Comparison of ENCODE assay signal across 16 mouse cellular contexts in genomic region chr3:146426489-146426888, GRCm38 (mm10). TPM values are rescaled to one million over a fixed set of nuclear protein-coding genes. Genes with fewer than 3 reads are reported as not detected.
A peak's percentile ranks its signal among the peaks of the same experiment; 100 is the strongest.
DNase-seq lines count a peak whose midpoint lies in the region; ATAC-seq and TF ChIP-seq lines count a peak whose summit lies in the region.
"Had no signal": no experiment of that assay in that cellular context is flagged by ENCODE, and none has a peak within 500 bp of the region (broad histone marks: within the 10 kb centered on the region; RNA-seq: fewer than 3 reads in every experiment).

No protein-coding gene starts in this region.

- H3K27me3 ChIP-seq in intestine, postnatal 0 days (replicated peaks; ENCODE audit: control insufficient read depth, insufficient read depth, low read length): no peaks in the 10 kb centered on the region
- H3K27me3 ChIP-seq in intestine, embryonic 15.5 days (replicated peaks): no peaks in the 10 kb centered on the region
- H3K27me3 ChIP-seq in E14TG2a.4 (ENCODE audit: insufficient read depth, low read length): no peaks in the 10 kb centered on the region
- no peaks in the 10 kb centered on the region for H3K27me3 ChIP-seq in forebrain, embryonic 14.5 days (replicated peaks; ENCODE audit: control insufficient read depth, insufficient read depth, low read length)
- no peaks in the 10 kb centered on the region for H3K27me3 ChIP-seq in hindbrain, postnatal 0 days (ENCODE audit: insufficient read depth, low read length)
- no peaks in the 10 kb centered on the region for H3K27me3 ChIP-seq in kidney, embryonic 15.5 days

- H3K27ac ChIP-seq in intestine, postnatal 0 days (ENCODE audit: low read depth, low read length): no peak overlapping the region
- no peak overlapping the region for H3K27ac ChIP-seq in intestine, embryonic 15.5 days
- no peak overlapping the region for H3K27ac ChIP-seq in forebrain, embryonic 14.5 days (ENCODE audit: low read depth, low read length)
- H3K27ac ChIP-seq in hindbrain, postnatal 0 days: no peak overlapping the region
- H3K27ac ChIP-seq in layer of hippocampus, adult 2 months: no peak overlapping the region
- no peak overlapping the region for H3K27ac ChIP-seq in kidney, embryonic 15.5 days
- H3K27ac ChIP-seq: macrophage; stomach, postnatal 0 days had no signal

- H3K36me3 ChIP-seq in intestine, postnatal 0 days (ENCODE audit: control insufficient read depth, insufficient read depth): peaks cover 59% of the 10 kb centered on the region
- peaks cover 19% of the 10 kb centered on the region for H3K36me3 ChIP-seq in intestine, embryonic 15.5 days
- H3K36me3 ChIP-seq in E14TG2a.4 (ENCODE audit: insufficient read depth, low read length): peaks cover 73% of the 10 kb centered on the region
- peaks cover 69% of the 10 kb centered on the region for H3K36me3 ChIP-seq in forebrain, embryonic 14.5 days (ENCODE audit: control insufficient read depth, insufficient read depth, low read length)
- peaks cover 23% of the 10 kb centered on the region for H3K36me3 ChIP-seq in hindbrain, postnatal 0 days (ENCODE audit: insufficient read depth, low read length)
- H3K36me3 ChIP-seq in kidney, embryonic 15.5 days: peaks cover 76% of the 10 kb centered on the region

- no peak for TF ChIP-seq CTCF in intestine, postnatal 0 days (IDR thresholded peaks at IDR 0.05; ENCODE audit: low read depth)
- TF ChIP-seq CTCF in E14TG2a.4 (conservative IDR thresholded peaks at IDR 0.05; ENCODE audit: low read length): no peak
- no peak for TF ChIP-seq CTCF in hindbrain, postnatal 0 days (IDR thresholded peaks at IDR 0.05; ENCODE audit: low read depth)
- TF ChIP-seq CTCF in layer of hippocampus, adult 2 months (conservative IDR thresholded peaks at IDR 0.05): no peak

- WGBS in intestine, postnatal 0 days: 79% methylated on average over 8 of the region's 8 CpGs
- 83% methylated on average over 8 of the region's 8 CpGs for WGBS in intestine, embryonic 15.5 days
- 67% methylated on average over 8 of the region's 8 CpGs for WGBS in forebrain, embryonic 14.5 days
- WGBS in hindbrain, postnatal 0 days: 64% methylated on average over 8 of the region's 8 CpGs
- WGBS in kidney, embryonic 15.5 days: 91% methylated on average over 8 of the region's 8 CpGs

- DNase-seq in forebrain, embryonic 14.5 days (ENCODE audit: low spot score): peak; percentile 47
- peak; percentile 43 for DNase-seq in hindbrain, postnatal 0 days (ENCODE audit: low spot score)
- no peak for DNase-seq in layer of hippocampus, adult 2 months (ENCODE audit: low spot score in 2 of 2)
- no peak for DNase-seq in gastrocnemius, adult 18-20 months (ENCODE audit: low spot score)
- DNase-seq: cerebellum, adult 11-12 months; gastrocnemius, postnatal 36 days; left cerebral cortex, postnatal 4 days; lung, adult 2 months; thymus, postnatal 14 days had no signal

- no peak overlapping the region for H3K4me3 ChIP-seq in intestine, postnatal 0 days (ENCODE audit: low read depth, low read length)
- H3K4me3 ChIP-seq in intestine, embryonic 15.5 days (replicated peaks): no peak overlapping the region
- H3K4me3 ChIP-seq in E14TG2a.4 (replicated peaks; ENCODE audit: low read length): peak overlapping the region; percentile 35; the same call in 1 of the 2 replicates
- no peak overlapping the region for H3K4me3 ChIP-seq in forebrain, embryonic 14.5 days (ENCODE audit: low read depth, low read length)
- no peak overlapping the region for H3K4me3 ChIP-seq in hindbrain, postnatal 0 days (ENCODE audit: low read length)
- H3K4me3 ChIP-seq in layer of hippocampus, adult 2 months: no peak overlapping the region
- no peak overlapping the region for H3K4me3 ChIP-seq in kidney, embryonic 15.5 days (replicated peaks)
- H3K4me3 ChIP-seq: erythroblast, embryonic 14.5 days had no signal

- peak; percentile 59; the same call in 1 of the 2 replicates for ATAC-seq in intestine, postnatal 0 days
- no peak for ATAC-seq in intestine, embryonic 15.5 days
- ATAC-seq in forebrain, embryonic 14.5 days: peak; percentile 45; the same call in 1 of the 2 replicates
- ATAC-seq in hindbrain, postnatal 0 days: peak; percentile 36; the same call in 1 of the 2 replicates
- no peak for ATAC-seq in kidney, embryonic 15.5 days (replicated peaks; ENCODE audit: low FRiP score)

- H3K4me2 ChIP-seq in intestine, postnatal 0 days (replicated peaks; ENCODE audit: low read depth): no peak overlapping the region
- H3K4me2 ChIP-seq in intestine, embryonic 15.5 days (replicated peaks): no peak overlapping the region
- H3K4me2 ChIP-seq in forebrain, embryonic 14.5 days (ENCODE audit: low read length): no peak overlapping the region
- no peak overlapping the region for H3K4me2 ChIP-seq in hindbrain, postnatal 0 days (ENCODE audit: low read depth, low read length)
- H3K4me2 ChIP-seq in kidney, embryonic 15.5 days: no peak overlapping the region

- H3K9me3 ChIP-seq in intestine, postnatal 0 days (ENCODE audit: control insufficient read depth): no peaks in the 10 kb centered on the region
- H3K9me3 ChIP-seq in intestine, embryonic 15.5 days: no peaks in the 10 kb centered on the region
- H3K9me3 ChIP-seq in E14TG2a.4 (ENCODE audit: low read length): no peaks in the 10 kb centered on the region
- no peaks in the 10 kb centered on the region for H3K9me3 ChIP-seq in forebrain, embryonic 14.5 days (replicated peaks; ENCODE audit: control insufficient read depth, low read length)
- no peaks in the 10 kb centered on the region for H3K9me3 ChIP-seq in hindbrain, postnatal 0 days (ENCODE audit: low read length)
- no peaks in the 10 kb centered on the region for H3K9me3 ChIP-seq in kidney, embryonic 15.5 days (replicated peaks)

- H3K4me1 ChIP-seq in intestine, postnatal 0 days (replicated peaks; ENCODE audit: control insufficient read depth, insufficient read depth, low read length): no peaks in the 10 kb centered on the region
- H3K4me1 ChIP-seq in intestine, embryonic 15.5 days (replicated peaks): no peaks in the 10 kb centered on the region
- H3K4me1 ChIP-seq in E14TG2a.4 (replicated peaks; ENCODE audit: low read depth, low read length): peaks cover 48% of the 10 kb centered on the region
- no peaks in the 10 kb centered on the region; the same call in 1 of the 2 replicates for H3K4me1 ChIP-seq in forebrain, embryonic 14.5 days (ENCODE audit: control insufficient read depth, insufficient read depth, low read length)
- H3K4me1 ChIP-seq in hindbrain, postnatal 0 days (ENCODE audit: insufficient read depth, low read length): no peaks in the 10 kb centered on the region
- H3K4me1 ChIP-seq in kidney, embryonic 15.5 days: peaks cover 10% of the 10 kb centered on the region

- H3K9ac ChIP-seq in intestine, postnatal 0 days (ENCODE audit: low read depth, low read length): no peak overlapping the region
- H3K9ac ChIP-seq in intestine, embryonic 15.5 days: no peak overlapping the region
- no peak overlapping the region for H3K9ac ChIP-seq in forebrain, embryonic 14.5 days (ENCODE audit: low read length)
- no peak overlapping the region for H3K9ac ChIP-seq in hindbrain, postnatal 0 days (replicated peaks; ENCODE audit: low read length)
- H3K9ac ChIP-seq in kidney, embryonic 15.5 days: no peak overlapping the region

RNA-seq across cellular contexts. Expression of gene Ssx2ip, which starts 22.0 kb away (rescaled TPM):
- polyA plus RNA-seq in intestine, postnatal 0 days (2015; fragmentation: Nextera tagmentation; extraction: Ambion mirVana): 31.1 TPM in 2 replicates
- 38.6 and 41.5 TPM in 2 replicates for polyA plus RNA-seq in intestine, embryonic 15.5 days (2015; fragmentation: Nextera tagmentation; extraction: Ambion mirVana)
- polyA plus RNA-seq in forebrain, embryonic 14.5 days (2014; fragmentation: Nextera tagmentation; extraction: Ambion mirVana): 20.8 and 22.9 TPM in 2 replicates
- total RNA-seq in hindbrain, postnatal 0 days (2014; rRNA removed): 21.7 and 23.6 TPM in 2 replicates
- polyA plus RNA-seq in hindbrain, postnatal 0 days (2015; fragmentation: Nextera tagmentation; extraction: Ambion mirVana): 21.7 and 23.5 TPM in 2 replicates
- 100 to 1,000 TPM in 1 of 2 experiments, 10 to 100 TPM in 1; 99.7 to 107 TPM for total RNA-seq in layer of hippocampus, adult 2 months (2021)
- total RNA-seq in gastrocnemius, adult 18-20 months (2021): 10 to 100 TPM; 26.8 to 30.2 TPM
- polyA plus RNA-seq in kidney, embryonic 15.5 days (2015; fragmentation: Nextera tagmentation; extraction: Ambion mirVana): 23.7 and 24.2 TPM in 2 replicates

RNA-seq across cellular contexts. Expression of gene Ctbs, which starts 23.1 kb away (rescaled TPM):
- polyA plus RNA-seq in intestine, postnatal 0 days (2015; fragmentation: Nextera tagmentation; extraction: Ambion mirVana): 8.1 and 8.3 TPM in 2 replicates
- 10.1 and 11.3 TPM in 2 replicates for polyA plus RNA-seq in intestine, embryonic 15.5 days (2015; fragmentation: Nextera tagmentation; extraction: Ambion mirVana)
- polyA plus RNA-seq in forebrain, embryonic 14.5 days (2014; fragmentation: Nextera tagmentation; extraction: Ambion mirVana): 4.0 and 5.0 TPM in 2 replicates
- 6.6 and 11.4 TPM in 2 replicates for total RNA-seq in hindbrain, postnatal 0 days (2014; rRNA removed)
- polyA plus RNA-seq in hindbrain, postnatal 0 days (2015; fragmentation: Nextera tagmentation; extraction: Ambion mirVana): 5.7 and 6.2 TPM in 2 replicates
- 1 to 10 TPM; 9.0 to 9.1 TPM for total RNA-seq in layer of hippocampus, adult 2 months (2021)
- 1 to 10 TPM; 3.6 to 4.9 TPM for total RNA-seq in gastrocnemius, adult 18-20 months (2021)
- 12.2 and 12.9 TPM in 2 replicates for polyA plus RNA-seq in kidney, embryonic 15.5 days (2015; fragmentation: Nextera tagmentation; extraction: Ambion mirVana)

Comparison
In these comparisons a context has a peak if more than half of its experiments do, and no peak if none do; other contexts are left out.
1. ATAC-seq: peak in intestine, postnatal 0 days (single experiment), forebrain, embryonic 14.5 days (single experiment) and hindbrain, postnatal 0 days (single experiment); none in intestine, embryonic 15.5 days (single experiment) and kidney, embryonic 15.5 days (single experiment).
2. DNase-seq: peak in forebrain, embryonic 14.5 days (single experiment) and hindbrain, postnatal 0 days (single experiment); none in layer of hippocampus, adult 2 months (0 of 2) and gastrocnemius, adult 18-20 months (single experiment).